Mouse (Mus musculus) layer of hippocampus, adult 9-11 months (tissue): ENCODE data around the gene Gse1.
A peak's percentile ranks its signal among the peaks of the same experiment; 100 is the strongest.

Source experiments
- DNase-seq: peaks from one replicate; pipeline ENCODE4 v3.0.0; 2022

The Gse1 gene

GRCm38 (mm10) chr8:120505619-120506310 is 277.5 kb downstream of the Gse1 start:
- DNase-seq, result no peak

- no peak for DNase-seq
Observed at GRCm38 (mm10) chr8:120506562-120506961, 278.3 kb downstream of the Gse1 start.

DNA sequence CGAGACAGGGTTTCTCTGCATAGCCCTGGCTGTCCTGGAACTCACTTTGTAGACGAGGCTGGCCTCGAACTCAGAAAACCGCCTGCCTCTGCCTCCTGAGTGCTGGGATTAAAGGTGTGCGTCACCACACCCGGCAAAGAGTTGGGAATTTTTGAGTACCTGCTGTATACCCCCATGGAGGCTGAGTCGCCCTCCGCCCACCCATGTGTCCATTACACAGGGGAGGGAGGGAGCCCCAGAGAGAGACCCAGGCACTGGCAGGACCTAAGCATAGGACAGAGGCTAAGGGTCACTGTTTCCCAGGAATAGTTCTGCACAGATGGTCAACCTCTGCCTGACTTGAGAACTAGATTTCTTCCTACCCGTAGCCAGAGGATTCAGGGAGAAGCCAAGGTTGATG is 279.0 kb downstream of the Gse1 start:
- no peak for DNase-seq

DNA sequence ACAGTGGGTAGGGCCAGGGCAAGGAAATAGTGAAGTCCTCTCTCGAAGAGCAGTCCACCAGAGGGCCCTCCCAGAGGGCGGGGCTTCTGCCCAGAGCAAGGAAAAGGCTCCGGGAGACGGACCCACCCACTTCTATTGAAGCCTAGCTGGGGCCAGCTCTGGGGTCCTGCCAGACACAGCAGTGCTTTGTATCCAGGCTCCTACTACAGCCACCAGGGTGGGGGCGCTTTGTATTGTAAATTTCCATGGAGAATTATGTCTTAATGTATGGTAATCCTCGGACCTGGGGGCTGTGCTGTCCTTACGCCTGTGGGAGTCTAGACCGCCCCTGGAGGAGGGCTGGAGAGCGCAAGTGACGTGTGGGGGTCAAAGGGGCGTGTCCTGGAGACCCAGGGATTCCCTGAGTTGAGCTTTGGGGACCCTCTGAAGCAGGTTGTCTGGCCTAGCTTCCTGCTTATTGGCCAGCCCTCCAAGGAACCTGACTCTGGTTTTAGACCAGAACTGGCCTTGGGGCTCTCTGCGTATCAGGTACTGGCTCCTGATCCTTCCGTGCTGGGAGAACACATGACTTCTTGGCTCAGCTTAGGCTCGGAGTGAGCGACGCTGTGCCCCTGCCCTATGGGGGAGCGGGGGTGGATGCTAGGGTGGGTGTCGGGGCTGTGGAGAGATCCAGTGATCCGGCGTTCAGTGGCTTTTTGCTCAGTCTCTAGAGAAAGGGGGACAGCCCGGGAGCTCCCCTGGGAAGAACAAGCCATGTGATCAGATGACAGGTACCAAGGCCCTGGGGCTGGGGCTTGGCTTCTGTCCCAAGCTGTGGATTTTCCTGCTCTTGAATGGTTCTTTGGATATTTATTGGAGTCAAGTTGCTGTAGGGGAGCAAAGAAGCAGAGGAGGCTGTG is 281.1 kb downstream of the Gse1 start:
- DNase-seq, result no peak

DNA sequence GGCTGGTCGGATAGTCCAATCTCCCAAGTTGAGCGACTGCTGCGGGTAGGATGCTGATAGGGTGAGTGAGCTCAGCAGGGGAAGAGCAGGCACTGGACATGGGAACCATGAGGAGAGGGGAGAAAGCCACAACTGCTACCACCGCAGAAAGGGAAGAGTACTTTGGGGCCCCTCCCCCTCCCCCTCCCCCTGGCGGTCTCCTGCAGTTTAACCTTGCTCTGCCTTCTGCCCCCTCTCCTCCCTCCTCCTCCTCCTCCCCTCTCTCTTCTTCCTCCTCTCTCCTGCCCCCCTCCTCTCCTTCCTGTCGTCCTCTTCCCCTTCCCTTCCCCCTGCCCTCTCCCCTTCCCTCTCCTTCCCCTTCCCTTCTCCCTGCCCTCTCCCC is 281.8 kb downstream of the Gse1 start:
- no peak for DNase-seq

DNA sequence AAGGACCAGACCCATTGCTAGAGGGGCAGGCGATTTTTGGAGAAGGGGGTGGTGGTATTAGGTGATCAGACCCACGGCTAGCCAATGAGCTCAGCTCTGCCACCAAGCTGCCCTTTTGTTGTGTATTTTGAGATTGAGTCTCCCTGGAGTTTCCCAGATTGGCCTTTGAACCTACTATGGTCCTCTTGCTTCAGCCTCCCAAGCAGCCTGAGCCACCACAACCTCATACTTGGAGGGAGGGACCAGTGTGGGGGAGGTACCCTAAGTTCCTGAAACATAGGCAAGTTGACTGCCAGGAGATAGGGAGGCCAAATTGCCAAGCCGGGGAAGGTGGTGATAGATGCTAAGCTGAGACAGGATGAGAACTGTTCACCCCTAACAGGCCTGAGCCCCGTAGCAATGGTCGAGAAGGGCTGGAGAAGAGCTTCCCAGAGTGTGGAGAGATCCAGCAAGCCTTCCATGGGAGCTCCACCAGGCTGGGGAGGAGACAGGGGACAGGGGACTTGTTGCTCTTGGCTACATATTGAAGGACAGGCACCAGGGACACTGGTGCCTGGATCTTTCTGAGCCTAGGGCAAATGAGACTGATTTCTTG is 282.7 kb downstream of the Gse1 start:
- DNase-seq, result no peak

DNA sequence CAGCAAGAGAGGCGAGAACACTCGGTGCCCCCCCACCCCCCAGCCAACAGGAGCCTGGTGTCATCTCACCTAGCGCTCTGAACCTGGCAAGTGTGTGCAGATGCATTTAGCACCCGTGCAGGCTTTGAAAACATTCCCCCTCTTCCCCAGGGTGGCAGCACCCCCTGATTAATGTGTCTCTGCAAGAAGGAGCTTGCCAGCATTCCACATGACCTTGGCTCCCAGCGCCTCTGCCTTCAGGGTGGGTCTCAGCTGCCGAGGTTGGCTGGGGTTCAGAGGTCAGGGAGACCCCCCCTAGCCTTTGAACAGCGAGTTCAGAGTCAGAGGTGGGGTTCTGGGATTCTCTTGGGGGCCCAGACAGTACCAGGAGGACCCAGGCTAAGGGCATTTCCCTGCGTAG is 283.5 kb downstream of the Gse1 start:
- no peak for DNase-seq

- DNase-seq, result no peak
Observed at GRCm38 (mm10) chr8:120512326-120512725, 284.1 kb downstream of the Gse1 start.

DNA sequence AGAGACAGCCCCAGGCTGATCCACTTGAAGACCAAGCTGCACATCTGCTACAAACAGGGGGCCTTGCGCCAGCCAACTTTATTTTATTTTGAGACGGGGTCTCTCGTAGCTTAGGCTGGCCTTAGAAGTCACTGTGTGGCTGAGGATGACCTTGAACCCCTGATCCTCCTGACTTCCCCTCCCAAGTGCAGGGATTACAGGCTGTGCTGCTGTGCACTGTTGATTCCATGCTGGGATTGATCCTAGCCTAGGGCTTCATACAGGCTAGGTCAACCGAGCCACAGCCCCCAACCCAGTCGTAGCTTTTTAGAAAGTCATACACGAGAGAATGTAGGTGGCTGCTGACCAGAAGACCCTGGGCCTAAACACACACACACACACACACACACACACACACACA is 284.9 kb downstream of the Gse1 start:
- no peak for DNase-seq

DNA sequence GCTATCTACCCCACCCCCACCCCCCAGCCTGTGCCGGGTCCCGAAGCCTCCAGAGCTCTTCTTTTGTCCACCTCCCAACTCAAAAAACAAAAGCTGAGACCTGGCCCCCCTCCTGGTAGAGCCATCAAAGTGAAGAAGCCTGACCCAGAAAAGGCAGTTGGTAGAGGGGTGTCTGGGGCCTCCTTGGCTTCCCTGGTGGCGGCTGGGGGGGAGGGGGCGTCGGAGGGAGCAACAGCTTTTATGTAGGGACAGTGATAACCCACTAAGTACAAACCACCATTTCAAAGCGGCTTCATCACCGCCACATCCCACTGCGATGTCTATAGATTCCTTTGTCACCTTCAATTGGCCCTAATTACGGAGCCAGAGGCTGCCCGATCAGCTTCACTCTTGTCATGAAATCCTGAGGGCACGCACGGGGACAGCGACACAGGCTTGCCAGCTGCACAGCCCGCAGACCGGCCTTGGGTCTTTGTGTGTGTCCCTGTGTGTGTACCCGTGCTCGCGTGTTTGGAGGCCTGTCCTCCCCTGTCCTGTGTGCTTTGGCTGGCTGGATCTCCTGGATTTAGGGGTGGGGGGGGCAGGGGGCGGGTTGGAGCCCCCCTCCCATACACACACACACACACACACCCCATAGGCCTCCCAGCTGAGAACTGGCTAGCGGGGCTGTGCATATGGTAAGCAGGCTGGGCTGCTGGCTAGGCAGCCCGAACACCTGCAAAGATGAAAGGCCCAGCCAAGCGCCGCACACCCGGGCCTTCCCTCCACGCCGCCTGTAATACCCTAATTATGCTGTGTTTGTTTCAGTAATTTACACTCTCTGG is 285.6 kb downstream of the Gse1 start:
- no peak for DNase-seq

DNA sequence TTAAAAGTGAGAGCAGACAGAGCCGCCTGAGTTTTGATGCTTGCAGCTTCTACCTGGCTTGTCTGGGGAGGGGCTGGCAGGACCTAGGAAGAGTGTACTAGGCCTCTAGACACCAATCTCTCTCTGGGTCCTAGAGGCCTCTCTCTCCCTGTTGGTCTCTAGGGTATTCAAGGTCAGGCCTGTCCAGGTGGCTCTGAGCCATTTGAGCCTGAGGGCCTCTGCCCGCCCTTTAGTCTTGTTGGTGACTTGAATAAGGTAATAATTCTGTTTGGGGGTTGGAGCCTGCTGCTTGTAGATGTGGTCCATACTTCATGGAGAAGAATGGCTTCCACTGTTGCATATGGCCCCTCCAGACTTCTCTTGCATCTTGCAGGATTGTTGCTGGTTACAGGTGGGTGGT is 287.0 kb downstream of the Gse1 start:
- DNase-seq, result no peak

DNA sequence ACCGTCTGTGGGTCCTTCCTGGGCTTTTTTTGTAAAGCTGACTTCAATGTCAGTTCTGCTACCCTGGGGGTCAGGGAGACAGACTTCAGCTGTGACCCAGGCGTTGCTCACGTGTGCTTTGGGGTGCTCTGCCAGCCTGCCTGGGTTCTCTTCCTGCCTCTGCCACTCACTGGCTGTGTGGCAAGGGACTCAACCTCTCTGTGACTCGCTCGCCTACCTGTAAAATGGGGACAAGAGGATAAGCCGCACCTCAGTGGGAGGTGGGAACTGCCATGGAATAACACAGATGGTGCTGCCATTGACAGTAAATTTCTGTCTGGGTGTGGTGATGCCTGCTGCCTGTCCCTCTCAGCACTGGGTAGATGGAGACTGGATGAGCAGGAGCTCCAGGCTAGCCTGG is 287.4 kb downstream of the Gse1 start:
- no peak for DNase-seq

- no peak for DNase-seq
Observed at GRCm38 (mm10) chr8:120516182-120516755, 288.0 kb downstream of the Gse1 start.

GRCm38 (mm10) chr8:120517666-120518410 is 289.6 kb downstream of the Gse1 start:
- no peak for DNase-seq

DNA sequence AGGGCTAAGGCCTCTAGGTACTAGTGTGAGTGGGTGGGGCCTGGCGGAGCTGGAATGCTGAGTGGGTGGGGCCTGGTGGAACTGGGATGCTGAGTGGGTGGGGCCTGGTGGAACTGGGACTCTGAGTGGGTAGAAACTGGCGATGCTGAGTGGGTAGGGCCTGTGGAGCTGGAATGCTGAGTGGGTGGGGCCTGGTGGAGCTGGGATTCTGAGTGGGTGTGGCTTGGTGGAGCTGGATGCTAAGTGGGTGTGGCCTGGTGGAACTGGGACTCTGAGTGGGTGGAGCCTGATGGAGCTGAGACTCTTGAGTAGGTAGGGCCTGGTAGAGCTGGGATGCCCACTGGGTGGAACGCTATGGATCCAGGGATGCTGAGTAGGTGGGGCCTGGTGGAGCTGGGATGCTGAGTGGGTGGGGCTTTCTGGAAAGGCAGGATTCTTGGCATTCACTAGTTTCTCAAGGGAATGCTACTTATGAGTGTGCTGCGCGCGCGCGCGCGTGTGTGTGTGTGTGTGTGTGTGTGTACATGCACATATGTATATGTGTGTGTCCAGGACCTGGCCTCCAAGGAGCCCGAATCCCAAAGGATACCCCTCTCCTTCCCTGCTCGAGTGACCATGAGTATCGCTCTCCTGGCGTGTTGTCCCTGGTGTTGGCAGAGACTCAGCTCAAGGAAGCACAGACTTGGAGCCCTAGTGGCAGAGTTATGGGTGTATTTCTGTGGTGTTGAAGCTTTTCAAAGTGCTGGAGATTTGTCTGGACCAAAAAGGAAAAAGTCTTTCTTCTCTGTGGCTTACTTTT is 290.7 kb downstream of the Gse1 start:
- peak; percentile 81 for DNase-seq

DNA sequence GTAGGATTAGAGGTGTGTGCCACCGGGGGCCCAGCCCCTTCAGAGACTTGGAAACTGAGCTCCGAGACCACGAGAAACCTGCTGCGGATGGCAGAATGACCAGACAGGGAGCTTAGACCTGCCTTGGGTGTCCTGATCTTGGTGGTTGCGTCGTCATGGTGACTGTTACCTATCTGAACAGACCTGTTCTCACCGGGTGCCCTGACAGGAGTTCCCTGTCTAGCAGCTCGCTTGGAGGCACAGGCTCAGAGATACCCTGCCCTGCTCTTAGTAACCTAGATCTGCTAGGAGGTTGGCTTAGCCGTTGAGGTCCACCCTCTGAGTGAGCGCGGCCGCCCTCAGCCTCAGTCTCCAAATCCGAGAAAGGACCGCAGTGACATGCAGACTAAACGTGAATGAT is 292.0 kb downstream of the Gse1 start:
- no peak for DNase-seq

- peak; percentile 59 for DNase-seq
Observed at GRCm38 (mm10) chr8:120520707-120521590, 292.7 kb downstream of the Gse1 start.

GRCm38 (mm10) chr8:120521591-120521965 is 293.3 kb downstream of the Gse1 start:
- no peak for DNase-seq

DNA sequence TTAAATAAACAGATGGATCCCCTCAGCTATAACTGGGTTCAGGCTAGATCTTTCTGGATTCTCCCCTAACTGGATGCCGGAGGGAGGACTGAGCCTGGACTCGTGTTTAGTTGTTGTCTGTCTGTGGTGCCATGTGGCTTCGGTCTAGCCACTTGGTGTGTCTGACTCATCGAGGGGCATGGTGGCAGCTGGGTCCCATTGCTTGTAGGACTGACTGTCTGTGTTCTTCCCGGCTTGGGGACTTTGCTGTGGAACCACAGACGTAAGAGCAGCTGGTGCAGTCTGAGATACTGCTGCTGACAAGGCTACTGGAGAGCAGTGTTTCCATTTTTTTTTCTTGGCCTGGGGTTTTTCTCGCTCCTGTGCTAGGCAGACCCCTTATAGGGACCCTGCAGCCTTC is 295.4 kb downstream of the Gse1 start:
- peak; percentile 75 for DNase-seq

DNA sequence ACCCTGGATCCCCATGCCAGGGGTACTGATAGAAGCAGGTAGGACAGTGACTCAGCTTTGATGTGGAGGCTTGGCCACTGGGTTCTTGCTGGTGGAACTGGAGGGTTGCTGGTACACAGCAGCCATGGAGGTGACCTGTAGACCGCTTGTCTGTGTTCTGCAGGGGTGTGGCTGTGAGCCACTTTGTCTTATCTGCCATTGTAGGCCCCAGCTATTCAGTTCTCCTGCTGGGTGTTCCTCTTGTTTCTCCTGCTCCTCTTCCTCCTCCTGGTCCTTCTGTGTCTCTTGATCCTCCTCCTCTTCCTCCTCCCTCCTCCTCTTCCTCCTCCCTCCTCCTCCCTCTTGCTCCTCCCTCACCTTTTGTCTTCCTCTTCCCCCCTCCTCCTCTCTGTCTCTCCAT is 296.9 kb downstream of the Gse1 start:
- DNase-seq, result no peak
